Mouse (Mus musculus): Measurements from ENCODE around the gene Garnl3.

- TF ChIP-seq POLR2A (IDR thresholded peaks at IDR 0.05; ENCODE audit: extremely low read depth, insufficient read depth, low read length): no peak
- TF ChIP-seq CTCF (IDR thresholded peaks at IDR 0.05; ENCODE audit: extremely low read depth, insufficient read depth, low read length): no peak
Observed at GRCm38 (mm10) chr2:32983617-32984016, 147.8 kb downstream of the Garnl3 start.
